Mouse (Mus musculus): ENCODE measurements around the gene 2610021A01Rik. TPM values are rescaled to one million over a fixed set of nuclear protein-coding genes. Genes with fewer than 3 reads are reported as not detected.
"Not testable (repeated sequence)": the region's sequence is repeated elsewhere in the genome, so short reads cannot be mapped to it uniquely, and the experiment has no call there.

The 2610021A01Rik gene
- 4.4 and 4.6 TPM in 2 replicates for polyA plus RNA-seq (2015; fragmentation: Nextera tagmentation; extraction: Ambion mirVana)

GRCm38 (mm10) chr7:41599034-41599813 is at the start of gene 2610021A01Rik:
TSS of gene 2610021A01Rik (plus strand) at chr7:41599230.
- H3K9ac ChIP-seq (ENCODE audit: low read depth, low read length), result peak within 1 kb of the TSS; percentile 60
- under 1% methylated on average over 41 of the region's 41 CpGs for WGBS
- TF ChIP-seq CTCF (IDR thresholded peaks at IDR 0.05; ENCODE audit: low read depth), result 0 out of 2 replicates have a peak, but pooled peaks have one; percentile 20
- H3K36me3 ChIP-seq (ENCODE audit: control insufficient read depth, insufficient read depth), result no peaks in the 10 kb centered on the region
- no peaks in the 10 kb centered on the region for H3K4me1 ChIP-seq (replicated peaks; ENCODE audit: control insufficient read depth, insufficient read depth, low read length)
- H3K27ac ChIP-seq (ENCODE audit: low read depth, low read length), result peak within 1 kb of the TSS; percentile 73
- peak; percentile 100 for ATAC-seq
- no peaks in the 10 kb centered on the region for H3K27me3 ChIP-seq (replicated peaks; ENCODE audit: control insufficient read depth, insufficient read depth, low read length)
- peak within 1 kb of the TSS; percentile 63 for H3K4me3 ChIP-seq (ENCODE audit: low read depth, low read length)
- peak within 1 kb of the TSS; percentile 77 for H3K4me2 ChIP-seq (replicated peaks; ENCODE audit: low read depth)
- no peaks in the 10 kb centered on the region for H3K9me3 ChIP-seq (ENCODE audit: control insufficient read depth)

- Histone ChIP-seq H3K36me3 (ENCODE audit: control insufficient read depth, insufficient read depth) (no peaks in the 10 kb centered on the region), H3K27me3 (replicated peaks; ENCODE audit: control insufficient read depth, insufficient read depth, low read length) (no peaks in the 10 kb centered on the region), H3K4me3 (ENCODE audit: low read depth, low read length) (no peak overlapping the region), H3K4me1 (replicated peaks; ENCODE audit: control insufficient read depth, insufficient read depth, low read length) (no peaks in the 10 kb centered on the region), H3K9ac (ENCODE audit: low read depth, low read length) (no peak overlapping the region), H3K27ac (ENCODE audit: low read depth, low read length) (no peak overlapping the region), H3K4me2 (replicated peaks; ENCODE audit: low read depth) (no peak overlapping the region), H3K9me3 (ENCODE audit: control insufficient read depth) (peaks cover 3% of the 10 kb centered on the region; the same call in 1 of the 2 replicates)
- WGBS, result 59% methylated on average over 8 of the region's 8 CpGs
- no peak for TF ChIP-seq CTCF (IDR thresholded peaks at IDR 0.05; ENCODE audit: low read depth)
- ATAC-seq, result no peak
These were observed 38.3 kb upstream of the 2610021A01Rik start for GRCm38 (mm10) chr7:41560681-41561080.

GRCm38 (mm10) chr7:41573562-41573961 is 25.5 kb upstream of the 2610021A01Rik start, which contains the start of gene Gm6871:
TSS of gene Gm6871 (minus strand) at chr7:41573662.
- H3K9ac ChIP-seq (ENCODE audit: low read depth, low read length); H3K4me1 ChIP-seq (replicated peaks; ENCODE audit: control insufficient read depth, insufficient read depth, low read length); H3K36me3 ChIP-seq (ENCODE audit: control insufficient read depth, insufficient read depth); ATAC-seq; H3K27ac ChIP-seq (ENCODE audit: low read depth, low read length); H3K9me3 ChIP-seq (ENCODE audit: control insufficient read depth); H3K27me3 ChIP-seq (replicated peaks; ENCODE audit: control insufficient read depth, insufficient read depth, low read length); H3K4me2 ChIP-seq (replicated peaks; ENCODE audit: low read depth); H3K4me3 ChIP-seq (ENCODE audit: low read depth, low read length): not testable (repeated sequence)
- WGBS, result 84% methylated on average over 6 of the region's 6 CpGs

GRCm38 (mm10) chr7:41577956-41578355 is 21.1 kb upstream of the 2610021A01Rik start:
- no peak for TF ChIP-seq CTCF (IDR thresholded peaks at IDR 0.05; ENCODE audit: low read depth)
- Histone ChIP-seq H3K4me3 (ENCODE audit: low read depth, low read length) (no peak overlapping the region), H3K27me3 (replicated peaks; ENCODE audit: control insufficient read depth, insufficient read depth, low read length) (no peaks in the 10 kb centered on the region), H3K9ac (ENCODE audit: low read depth, low read length) (no peak overlapping the region), H3K9me3 (ENCODE audit: control insufficient read depth) (no peaks in the 10 kb centered on the region), H3K4me2 (replicated peaks; ENCODE audit: low read depth) (no peak overlapping the region), H3K27ac (ENCODE audit: low read depth, low read length) (no peak overlapping the region), H3K36me3 (ENCODE audit: control insufficient read depth, insufficient read depth) (no peaks in the 10 kb centered on the region), H3K4me1 (replicated peaks; ENCODE audit: control insufficient read depth, insufficient read depth, low read length) (no peaks in the 10 kb centered on the region)
- WGBS, result 86% methylated on average over 2 of the region's 2 CpGs
- ATAC-seq, result no peak

GRCm38 (mm10) chr7:41582028-41582427 is 17.0 kb upstream of the 2610021A01Rik start:
- Histone ChIP-seq H3K36me3 (ENCODE audit: control insufficient read depth, insufficient read depth) (no peaks in the 10 kb centered on the region), H3K27me3 (replicated peaks; ENCODE audit: control insufficient read depth, insufficient read depth, low read length) (no peaks in the 10 kb centered on the region), H3K9me3 (ENCODE audit: control insufficient read depth) (no peaks in the 10 kb centered on the region), H3K9ac (ENCODE audit: low read depth, low read length) (no peak overlapping the region), H3K4me2 (replicated peaks; ENCODE audit: low read depth) (no peak overlapping the region), H3K4me3 (ENCODE audit: low read depth, low read length) (no peak overlapping the region), H3K4me1 (replicated peaks; ENCODE audit: control insufficient read depth, insufficient read depth, low read length) (no peaks in the 10 kb centered on the region), H3K27ac (ENCODE audit: low read depth, low read length) (no peak overlapping the region)
- no peak for ATAC-seq
- TF ChIP-seq CTCF (IDR thresholded peaks at IDR 0.05; ENCODE audit: low read depth), result no peak

- not testable (repeated sequence) for H3K4me1 ChIP-seq (replicated peaks; ENCODE audit: control insufficient read depth, insufficient read depth, low read length); H3K4me2 ChIP-seq (replicated peaks; ENCODE audit: low read depth); H3K27me3 ChIP-seq (replicated peaks; ENCODE audit: control insufficient read depth, insufficient read depth, low read length); H3K9ac ChIP-seq (ENCODE audit: low read depth, low read length); H3K27ac ChIP-seq (ENCODE audit: low read depth, low read length); ATAC-seq; H3K4me3 ChIP-seq (ENCODE audit: low read depth, low read length); H3K36me3 ChIP-seq (ENCODE audit: control insufficient read depth, insufficient read depth); H3K9me3 ChIP-seq (ENCODE audit: control insufficient read depth)
These were observed 11.2 kb upstream of the 2610021A01Rik start for GRCm38 (mm10) chr7:41587831-41588230.

Data from intestine, postnatal 0 days (tissue).